Mouse (Mus musculus): Measurements from ENCODE around the gene Gtse1. TPM values are rescaled to one million over a fixed set of nuclear protein-coding genes. Genes with fewer than 3 reads are reported as not detected.

The Gtse1 gene
- total RNA-seq, 2 experiments from 2014 or later: 4.5 to 4.6 TPM

GRCm38 (mm10) chr15:85919191-85919891, 59.8 kb downstream of the Gtse1 start:
- intact Hi-C loops (cut with DNase I): no loop called here
- no peak for DNase-seq

DNA sequence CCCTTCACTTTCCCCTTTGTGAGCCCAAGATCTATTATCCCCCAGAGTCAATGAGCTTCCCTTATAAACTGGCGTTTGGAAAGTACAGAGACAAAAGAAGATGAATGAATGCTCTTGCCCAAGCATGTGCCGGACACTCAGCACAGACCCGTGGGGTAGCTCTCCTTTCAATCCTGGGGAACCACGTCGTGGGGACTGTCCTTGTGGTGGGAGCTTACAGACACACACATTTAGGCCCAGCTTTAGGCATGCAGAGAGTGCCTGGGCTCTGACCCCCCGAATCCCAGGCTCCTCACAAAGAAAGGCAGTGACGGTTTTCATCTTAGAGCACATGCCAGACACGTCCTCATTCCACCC, 60.3 kb downstream of the Gtse1 start:
- intact Hi-C loops (cut with DNase I): no loop called here
- DNase-seq: no peak

DNA sequence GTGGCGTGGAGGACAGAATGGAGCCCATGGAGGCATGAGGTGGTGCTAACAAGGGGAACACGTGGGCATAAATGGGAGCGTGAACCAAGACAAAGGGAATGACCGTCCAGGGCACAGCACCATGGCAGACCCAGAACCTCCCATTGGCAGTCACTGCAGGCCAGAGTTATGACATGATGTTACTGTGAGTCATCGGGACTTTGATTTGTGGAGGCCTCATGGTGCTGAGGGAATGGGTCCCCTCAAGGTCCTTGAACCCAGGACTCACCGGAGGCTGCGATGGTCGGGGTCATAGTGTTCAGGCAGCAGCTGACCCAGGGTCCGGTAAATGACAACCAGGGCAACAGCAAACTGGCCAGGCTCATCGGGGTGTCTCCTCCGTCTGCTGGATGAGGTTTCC, 62.3 kb downstream of the Gtse1 start:
- no peak for DNase-seq
- intact Hi-C loops (cut with DNase I): no loop called here

Other genes starting within 250 kb of the Gtse1 start
- gene Ppara, start 124.8 kb upstream of the Gtse1 start, total RNA-seq (2021): 10 to 100 TPM; 39.2 to 52.4 TPM
- gene Cdpf1, start 48.0 kb upstream of the Gtse1 start, total RNA-seq (2021): 10 to 100 TPM; 39.2 to 40.9 TPM
- 1 to 10 TPM; 2.3 to 2.9 TPM for gene Pkdrej, start 38.0 kb upstream of the Gtse1 start, total RNA-seq (2021)
- 1 to 10 TPM; 7.5 to 8.5 TPM for gene Ttc38, start 27.4 kb upstream of the Gtse1 start, total RNA-seq (2021)
- gene Trmu, start 19.6 kb downstream of the Gtse1 start, total RNA-seq (2021): 10 to 100 TPM; 30.5 to 32.9 TPM
- 10 to 100 TPM; 15.1 to 17.1 TPM for gene Celsr1, start 174.0 kb downstream of the Gtse1 start, total RNA-seq (2021)
- gene Gramd4, start 197.9 kb downstream of the Gtse1 start, total RNA-seq (2021): 10 to 100 TPM; 37.2 to 42.1 TPM

All from heart, postnatal 10 days (tissue).